Mouse (Mus musculus) cerebellum, adult (tissue): ENCODE measurements around the gene Xirp1.

ENCODE experiments used
- ATAC-seq: cut with Nextera tagmentation; 2 replicates; pipeline ENCODE4 v1.9.2; 2017; ENCODE audit warnings: mild to moderate bottlenecking, moderate library complexity, mixed read lengths; ENCODE audit not compliant: insufficient number of reproducible peaks, low FRiP score, low TSS enrichment

The Xirp1 gene

DNA sequence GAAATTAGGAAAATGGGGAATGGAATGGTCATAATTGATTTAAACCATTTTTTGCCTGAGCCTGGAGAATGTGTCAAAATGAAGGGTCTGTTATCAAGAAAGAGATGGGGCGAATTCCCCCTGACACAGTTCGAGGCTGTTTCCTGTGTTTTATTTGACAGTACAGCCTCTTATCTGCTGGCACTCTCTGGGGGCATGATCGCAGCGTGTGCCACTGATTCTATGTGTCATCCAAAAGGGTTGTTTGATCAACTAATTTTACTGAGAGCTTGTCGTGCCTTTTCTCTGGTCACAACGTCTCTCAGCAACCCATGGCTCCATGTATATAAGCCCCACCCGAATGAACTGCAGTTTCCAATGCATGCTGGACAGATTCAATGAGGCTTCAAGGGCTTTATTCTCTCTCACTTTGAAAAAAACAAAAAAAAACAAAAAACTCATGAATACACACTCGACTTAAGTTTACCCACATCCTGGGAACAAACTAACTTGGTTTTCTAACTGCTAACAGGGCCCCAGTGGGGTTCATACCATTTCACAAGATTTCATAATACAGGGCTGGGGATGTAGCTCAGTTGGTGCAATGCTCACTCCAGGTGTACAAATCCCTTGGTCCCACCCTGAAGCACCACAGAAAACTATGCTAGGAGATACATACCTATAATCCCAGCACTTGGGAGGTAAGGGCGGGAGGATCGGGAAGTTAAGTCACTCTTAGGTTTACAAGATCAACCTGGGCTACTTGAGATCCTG lies 30.1 kb downstream of the Xirp1 start:
- ATAC-seq: no peak

DNA sequence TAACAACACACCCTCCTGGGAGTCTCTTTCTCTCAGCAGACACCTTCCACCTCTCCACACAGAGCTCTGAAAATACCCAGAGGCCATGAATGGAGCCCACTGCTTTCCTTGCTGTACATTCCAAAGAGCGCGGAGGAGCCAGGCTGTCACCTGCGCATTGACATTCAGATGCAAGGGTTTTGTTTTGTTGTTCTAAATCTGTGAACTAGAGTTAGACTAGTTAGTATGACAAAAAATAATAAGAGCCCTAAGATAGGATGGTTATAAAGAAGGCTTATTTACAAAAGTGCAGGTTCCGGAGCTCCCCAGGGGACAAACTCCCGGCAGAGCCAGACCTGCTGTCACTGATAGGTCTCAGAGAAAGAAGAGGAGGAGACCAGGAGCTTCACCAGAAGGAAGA lies 32.1 kb downstream of the Xirp1 start:
- no peak for ATAC-seq

- ATAC-seq: no peak
Observed at GRCm38 (mm10) chr9:119988304-119988703, 35.1 kb downstream of the Xirp1 start.

- ATAC-seq: no peak
Observed at GRCm38 (mm10) chr9:119985881-119986574, 37.4 kb downstream of the Xirp1 start.

DNA sequence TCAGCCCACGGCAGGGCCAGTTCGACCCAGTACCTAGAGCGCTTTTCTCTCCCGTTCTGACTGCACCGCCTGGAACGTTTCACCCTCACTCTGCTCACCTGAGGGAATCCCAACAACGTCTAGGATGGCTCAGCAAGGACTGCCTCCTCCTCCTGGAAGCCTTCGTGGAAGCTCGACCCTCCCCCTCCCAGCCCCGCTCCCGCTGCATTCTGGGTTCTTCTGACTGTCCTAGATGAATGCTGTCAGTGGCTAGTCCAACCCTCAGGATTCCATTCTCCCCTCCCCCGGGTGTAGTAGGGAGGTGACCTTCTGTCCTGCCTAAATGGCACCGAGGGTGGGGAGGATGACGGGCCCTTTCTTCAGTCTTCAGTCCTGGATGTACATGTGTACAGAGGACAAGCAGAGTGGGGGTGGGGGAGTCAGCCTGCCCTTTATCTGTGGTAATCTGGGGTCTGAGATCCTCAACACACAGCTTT lies 38.8 kb downstream of the Xirp1 start, which contains the start of gene Csrnp1:
Csrnp1 (minus strand) TSS at position 123 of the 476 bp plus-strand sequence.
- 0 out of 2 replicates have a peak, but pooled peaks have one; percentile 10 for ATAC-seq

- peak; percentile 42 for ATAC-seq
Observed at GRCm38 (mm10) chr9:119983585-119984535, 39.5 kb downstream of the Xirp1 start.

DNA sequence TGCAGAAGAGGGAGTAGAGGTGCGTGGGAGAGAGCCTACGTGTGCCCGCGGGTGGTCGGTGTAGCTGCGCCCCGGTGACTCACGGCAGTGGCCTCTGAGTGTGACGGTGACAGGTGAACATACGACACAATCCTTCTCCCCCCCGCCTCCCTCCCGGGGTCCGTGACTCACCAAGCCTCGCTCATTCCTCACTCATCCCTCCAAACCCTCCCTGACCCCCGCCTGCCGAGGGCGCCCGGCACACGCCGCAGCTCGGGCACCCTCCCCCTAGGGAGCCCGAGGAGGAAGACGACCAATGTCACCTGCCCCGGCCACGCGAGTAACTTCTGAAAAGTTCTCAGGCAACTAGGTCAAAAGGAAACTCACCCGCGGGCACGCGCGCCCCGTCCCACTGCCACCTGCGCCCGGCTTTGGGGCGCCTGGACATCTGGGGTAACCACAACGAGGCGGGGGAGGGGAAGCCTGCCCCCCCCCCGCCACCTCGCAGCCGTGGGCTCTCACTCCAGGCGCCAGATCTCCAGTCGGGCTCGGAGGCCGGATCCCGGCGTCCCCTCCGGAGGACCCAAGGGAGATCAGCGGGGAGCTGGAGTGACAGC lies 40.3 kb downstream of the Xirp1 start:
- ATAC-seq: no peak

GRCm38 (mm10) chr9:119982241-119982811 lies 41.1 kb downstream of the Xirp1 start:
- ATAC-seq: no peak

DNA sequence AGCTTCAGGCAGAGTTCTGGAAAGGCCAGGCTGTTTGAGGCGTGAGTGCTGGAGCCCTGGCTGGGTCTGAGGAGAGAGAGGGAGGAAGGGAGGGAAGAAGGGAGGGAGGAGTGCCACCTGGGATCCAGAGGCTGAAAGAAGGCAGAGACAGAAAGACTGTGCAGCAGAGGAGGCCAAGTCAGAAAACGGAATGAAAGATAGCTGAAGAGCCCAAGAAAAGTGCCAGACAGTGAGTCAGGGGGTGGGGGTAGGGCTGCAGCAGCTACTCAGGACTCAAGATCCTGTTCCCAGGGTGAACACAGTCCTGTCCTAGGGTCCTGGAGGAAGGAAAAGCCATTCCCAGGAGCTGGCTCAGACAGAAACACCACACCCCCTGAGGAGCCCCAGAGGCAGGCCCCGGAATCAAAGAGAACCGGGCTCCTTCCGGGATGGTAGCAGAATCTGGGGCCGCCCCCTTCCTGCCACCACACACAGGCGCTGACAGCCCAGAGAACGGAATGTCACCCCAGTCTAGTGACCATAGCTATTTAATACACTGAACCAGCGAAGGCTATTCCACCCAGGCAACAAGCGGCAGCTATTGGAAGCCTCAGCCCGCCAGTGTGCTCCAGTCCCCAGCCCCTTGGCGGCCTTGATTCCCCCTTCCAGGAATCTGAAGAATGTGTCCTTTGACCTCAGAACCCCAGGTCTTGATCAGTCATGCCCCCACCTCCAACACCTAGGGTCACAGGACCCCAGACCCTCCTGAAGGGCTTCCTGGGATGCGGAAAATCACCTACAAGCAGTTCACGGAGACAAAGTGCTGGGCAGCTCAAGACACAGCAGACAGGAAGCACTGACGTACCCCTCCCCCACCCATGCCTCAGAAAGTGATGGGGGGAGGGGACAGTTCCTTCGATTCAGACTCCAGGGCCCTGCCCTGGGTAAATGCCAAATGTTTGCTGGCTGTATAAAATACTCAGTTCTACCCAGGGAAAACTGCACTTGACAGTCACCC lies 41.9 kb downstream of the Xirp1 start:
- ATAC-seq: no peak

GRCm38 (mm10) chr9:119980770-119981182 lies 42.6 kb downstream of the Xirp1 start:
- no peak for ATAC-seq

- ATAC-seq: no peak
Observed at GRCm38 (mm10) chr9:119979749-119980148, 43.6 kb downstream of the Xirp1 start.

GRCm38 (mm10) chr9:119978811-119979441 lies 44.5 kb downstream of the Xirp1 start:
- ATAC-seq: no peak

DNA sequence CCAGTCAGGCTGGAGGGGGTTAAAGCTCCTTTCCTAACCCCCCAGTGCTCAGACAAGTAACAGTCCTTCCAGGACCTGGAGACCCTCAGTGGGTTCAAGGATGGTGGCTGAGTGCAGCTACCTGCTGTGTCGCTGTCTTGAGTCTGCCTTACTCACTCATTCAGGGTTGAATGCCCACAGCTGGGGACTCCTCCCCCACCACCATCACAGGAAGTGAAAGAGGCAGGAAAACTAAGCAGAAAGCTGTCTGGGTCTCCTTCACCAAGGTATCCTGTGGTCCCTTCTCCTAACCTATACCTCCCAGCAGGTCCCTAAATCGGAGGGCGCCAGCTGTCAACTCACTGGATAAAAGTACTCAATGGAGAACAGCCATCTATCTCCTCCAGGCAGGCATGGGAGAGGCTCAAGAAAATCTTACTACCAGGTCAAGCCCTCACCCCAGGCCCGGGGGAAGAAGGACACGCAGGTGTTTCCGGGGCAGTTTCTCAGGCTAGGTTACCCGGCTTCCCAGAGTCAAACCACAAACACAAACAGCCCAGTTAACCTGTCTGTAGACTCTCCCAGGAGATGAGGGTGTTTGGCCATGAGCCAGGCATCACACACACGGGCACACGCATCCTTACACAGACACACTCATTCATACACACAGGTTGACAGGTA lies 45.1 kb downstream of the Xirp1 start:
- no peak for ATAC-seq

GRCm38 (mm10) chr9:119977557-119978060 lies 45.8 kb downstream of the Xirp1 start:
- ATAC-seq: no peak

- ATAC-seq: no peak
Observed at GRCm38 (mm10) chr9:119976704-119977556, 46.5 kb downstream of the Xirp1 start.

GRCm38 (mm10) chr9:119975286-119975685 lies 48.1 kb downstream of the Xirp1 start:
- no peak for ATAC-seq
